Mouse (Mus musculus) hindbrain, postnatal 0 days (tissue): ENCODE measurements around the gene Olfr373. TPM values are rescaled to one million over a fixed set of nuclear protein-coding genes. Genes with fewer than 3 reads are reported as not detected.

Source experiments
- ATAC-seq: fragments of 200-750 bp; cut with Nextera tagmentation; 2 replicates; pipeline ENCODE4 v1.8.0; 2017; ENCODE audit warnings: mild to moderate bottlenecking, moderate TSS enrichment, moderate library complexity
- DNase-seq: peaks from one replicate; pipeline ENCODE4 v3.0.0-alpha.2; 2015; ENCODE audit warnings: low spot score
- H3K27ac ChIP-seq: fragments of 300-500 bp; sonication (generic); 2 replicates; pipeline ENCODE4 v1.5.1; 2014; ENCODE audit warnings: mild to moderate bottlenecking
- H3K27me3 ChIP-seq: fragments of 300-500 bp; sonication (generic); 2 replicates; pipeline ENCODE4 v1.6.1; 2014; ENCODE audit warnings: low read length, mixed read lengths; ENCODE audit not compliant: insufficient read depth
- H3K36me3 ChIP-seq: fragments of 300-500 bp; sonication (generic); 2 replicates; pipeline ENCODE4 v1.6.1; 2014; ENCODE audit warnings: low read length, mixed read lengths; ENCODE audit not compliant: insufficient read depth
- H3K4me1 ChIP-seq: fragments of 300-500 bp; sonication (generic); 2 replicates; pipeline ENCODE4 v1.6.1; 2014; ENCODE audit warnings: antibody characterized with exemption, low read length, mixed read lengths; ENCODE audit not compliant: insufficient read depth
- H3K4me2 ChIP-seq: fragments of 300-500 bp; sonication (generic); 2 replicates; pipeline ENCODE4 v1.6.1; 2014; ENCODE audit warnings: low read depth, mild to moderate bottlenecking, low read length, moderate library complexity, mixed read lengths
- H3K4me3 ChIP-seq: fragments of 300-500 bp; sonication (generic); 2 replicates; pipeline ENCODE4 v1.5.1; 2014; ENCODE audit warnings: low read length
- H3K9ac ChIP-seq: fragments of 300-500 bp; sonication (generic); replicated peaks from 2 replicates; pipeline ENCODE4 v1.6.1; 2014; ENCODE audit warnings: mild to moderate bottlenecking, low read length, moderate library complexity, mixed read lengths
- H3K9me3 ChIP-seq: fragments of 300-500 bp; sonication (generic); 2 replicates; pipeline ENCODE4 v1.6.1; 2016; ENCODE audit warnings: low read length, mixed read lengths
- CTCF ChIP-seq: IDR thresholded peaks from 2 replicates; pipeline ENCODE4 v1.5.1; 2016; ENCODE audit warnings: antibody characterized with exemption, control low read depth, low read depth
- WGBS: fragments of 180-500 bp; shearing (Covaris S2); extraction: QIAGEN DNeasy Blood & Tissue Kit; methylation state at CpG from one replicate; pipeline ENCODE4 v1.1.7; 2014; 5-methylcytosine and 5-hydroxymethylcytosine counted together
- polyA plus RNA-seq: library from polyadenylated mRNA; unstranded; fragments of >200 nt; fragmentation: Nextera tagmentation; extraction: Ambion mirVana; gene quantifications from 2 replicates; pipeline ENCODE4 v1.2.1, GENCODE M21; 2015
- total RNA-seq: library from RNA; depleted of rRNA; stranded (reverse); fragments of >200 nt; gene quantifications from 2 replicates; pipeline ENCODE4 v1.2.3, GENCODE M21; 2014; rRNA removed

The Olfr373 gene
- total and polyA plus RNA-seq, 2 experiments from 2014 or later, result 0.04 TPM; not detected in 1

DNA sequence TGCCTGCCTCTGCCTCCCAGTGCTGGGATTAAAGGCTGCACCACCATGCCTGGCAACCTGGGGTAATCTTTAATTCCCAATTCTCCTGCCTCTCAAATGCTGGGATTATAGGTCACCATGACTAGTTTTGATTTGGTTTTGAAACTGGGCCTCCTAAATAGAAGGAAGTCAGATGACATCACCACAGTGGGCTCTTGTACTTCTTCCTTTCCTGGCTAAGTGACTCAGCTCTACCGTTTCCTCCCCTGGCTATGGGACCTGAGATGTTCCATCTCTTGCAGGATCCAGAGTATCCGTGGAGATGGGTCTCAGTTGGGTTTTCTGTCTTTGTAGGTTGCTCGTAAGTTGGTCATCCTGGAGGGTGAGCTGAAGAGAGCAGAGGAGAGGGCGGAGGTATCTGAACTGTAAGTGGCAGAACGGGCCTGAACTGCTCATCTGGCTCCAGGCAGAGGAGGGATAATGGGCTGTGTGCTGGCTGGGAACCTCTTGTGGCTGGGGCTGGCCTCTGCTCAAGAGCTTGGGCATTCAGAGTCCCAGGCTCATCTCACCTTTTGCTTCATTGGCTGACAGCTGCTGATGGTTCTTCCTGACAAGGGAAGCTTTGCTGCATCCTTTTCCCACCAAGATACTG, 61.5 kb downstream of the Olfr373 start:
- H3K4me2 ChIP-seq, result no peak overlapping the region
- H3K4me1 ChIP-seq, result no peaks in the 10 kb centered on the region
- H3K4me3 ChIP-seq, result no peak overlapping the region
- ATAC-seq (no peak), DNase-seq (no peak)
- no peaks in the 10 kb centered on the region for H3K9me3 ChIP-seq
- no peak overlapping the region for H3K9ac ChIP-seq
- TF ChIP-seq CTCF, result no peak
- no peak overlapping the region for H3K27ac ChIP-seq
- peaks cover 60% of the 10 kb centered on the region for H3K36me3 ChIP-seq
- 97% methylated on average over 5 of the region's 5 CpGs for WGBS
- no peaks in the 10 kb centered on the region for H3K27me3 ChIP-seq

DNA sequence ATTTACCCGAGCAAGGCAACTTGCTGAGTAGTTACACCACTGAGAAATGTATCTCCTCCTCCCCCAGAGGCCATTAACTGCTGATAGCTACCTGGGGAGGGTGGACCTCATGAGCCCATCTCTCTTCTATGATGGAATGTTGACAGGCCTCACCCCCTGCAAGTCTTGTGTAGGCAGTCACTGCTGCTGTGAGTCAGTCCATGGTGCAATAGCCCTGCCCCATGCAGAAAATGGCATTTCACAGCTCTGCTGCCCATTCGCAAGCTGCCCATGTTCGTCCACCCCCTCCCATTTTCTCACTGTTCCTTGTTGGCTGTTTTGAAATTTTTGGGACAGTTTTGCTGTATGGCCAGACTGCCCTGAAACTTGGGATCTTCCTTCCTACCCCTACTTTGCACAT, 62.5 kb downstream of the Olfr373 start:
- no peak overlapping the region for H3K27ac ChIP-seq
- ATAC-seq (no peak), DNase-seq (no peak)
- no peaks in the 10 kb centered on the region for H3K27me3 ChIP-seq
- WGBS, result 89% methylated on average over 3 of the region's 3 CpGs
- H3K4me2 ChIP-seq, result no peak overlapping the region
- H3K4me3 ChIP-seq, result no peak overlapping the region
- H3K36me3 ChIP-seq, result peaks cover 65% of the 10 kb centered on the region
- no peaks in the 10 kb centered on the region for H3K9me3 ChIP-seq
- no peak for TF ChIP-seq CTCF
- no peaks in the 10 kb centered on the region for H3K4me1 ChIP-seq
- H3K9ac ChIP-seq, result no peak overlapping the region

DNA sequence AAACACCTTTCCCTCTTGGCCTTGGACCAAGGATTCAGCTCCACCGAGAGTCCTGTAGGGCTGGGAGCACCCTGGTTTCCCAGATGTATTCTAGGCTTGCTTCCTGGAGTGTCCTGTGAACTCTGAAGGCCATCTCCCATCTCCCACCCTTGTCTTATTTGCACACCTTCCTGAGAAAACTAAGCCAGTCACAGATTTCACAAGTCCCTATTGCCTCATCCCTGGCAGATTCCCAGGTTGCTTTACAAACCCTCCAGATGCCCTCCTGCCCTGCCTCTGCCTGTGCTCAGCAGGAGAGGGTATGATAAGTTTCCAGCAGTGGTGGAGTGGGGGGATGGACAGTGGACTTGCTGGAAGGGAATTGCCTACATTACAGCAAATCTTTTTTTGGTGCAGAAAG, 63.1 kb downstream of the Olfr373 start:
- DNase-seq, result no peak
- Histone ChIP-seq H3K4me3 (no peak overlapping the region), H3K4me1 (no peaks in the 10 kb centered on the region), H3K27ac (no peak overlapping the region), H3K9ac (no peak overlapping the region), H3K27me3 (no peaks in the 10 kb centered on the region), H3K36me3 (peaks cover 64% of the 10 kb centered on the region), H3K9me3 (no peaks in the 10 kb centered on the region), H3K4me2 (no peak overlapping the region)
- TF ChIP-seq CTCF, result no peak
- 60% methylated on average over 1 of the region's 1 CpGs for WGBS
- ATAC-seq, result no peak

DNA sequence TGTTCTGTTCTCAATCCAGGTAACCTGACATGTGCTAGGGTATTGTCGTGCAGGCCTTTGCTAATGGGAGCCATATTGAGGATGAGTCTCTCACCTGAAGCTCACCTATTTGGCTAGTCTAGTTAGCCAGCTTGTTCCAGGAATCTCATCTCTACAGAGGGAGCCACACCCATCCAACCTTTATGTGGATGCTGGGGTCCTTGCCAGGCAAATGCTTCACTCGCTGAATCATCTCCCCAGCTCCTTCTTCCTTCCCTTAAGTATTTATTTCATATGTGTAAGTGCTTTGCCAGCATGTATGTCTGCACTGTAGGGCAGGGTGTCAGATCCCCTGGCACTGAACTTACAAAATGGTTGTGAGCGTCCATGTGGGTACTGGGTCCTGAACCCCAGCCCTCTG, 63.6 kb downstream of the Olfr373 start:
- Histone ChIP-seq H3K27ac (no peak overlapping the region), H3K9me3 (no peaks in the 10 kb centered on the region), H3K4me3 (no peak overlapping the region), H3K4me1 (no peaks in the 10 kb centered on the region), H3K27me3 (no peaks in the 10 kb centered on the region), H3K36me3 (peaks cover 64% of the 10 kb centered on the region), H3K4me2 (no peak overlapping the region), H3K9ac (no peak overlapping the region)
- TF ChIP-seq CTCF, result no peak
- ATAC-seq (no peak), DNase-seq (no peak)
- 94% methylated on average over 3 of the region's 3 CpGs for WGBS

DNA sequence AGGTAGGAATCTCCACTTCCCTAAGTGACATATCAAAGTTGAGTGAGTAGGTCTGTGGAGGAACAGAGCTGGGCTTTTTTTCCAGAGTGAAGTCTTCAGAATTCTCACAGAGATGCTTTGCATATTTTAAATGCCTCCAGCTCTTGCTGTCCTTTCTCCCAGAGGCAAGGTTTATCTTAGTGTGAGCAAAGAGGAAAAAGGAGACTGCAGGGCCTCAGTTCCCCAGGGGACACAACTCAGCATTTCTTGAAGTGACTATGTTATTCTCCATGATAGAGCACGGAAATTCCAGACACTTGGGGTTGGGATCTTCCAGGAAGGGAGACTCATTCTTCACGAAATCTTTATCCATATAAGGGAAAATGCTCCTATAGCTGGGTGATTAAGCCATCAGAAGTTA, 64.3 kb downstream of the Olfr373 start:
- ATAC-seq, result no peak
- WGBS, result 84% methylated on average over 2 of the region's 2 CpGs
- no peak overlapping the region for H3K9ac ChIP-seq

DNA sequence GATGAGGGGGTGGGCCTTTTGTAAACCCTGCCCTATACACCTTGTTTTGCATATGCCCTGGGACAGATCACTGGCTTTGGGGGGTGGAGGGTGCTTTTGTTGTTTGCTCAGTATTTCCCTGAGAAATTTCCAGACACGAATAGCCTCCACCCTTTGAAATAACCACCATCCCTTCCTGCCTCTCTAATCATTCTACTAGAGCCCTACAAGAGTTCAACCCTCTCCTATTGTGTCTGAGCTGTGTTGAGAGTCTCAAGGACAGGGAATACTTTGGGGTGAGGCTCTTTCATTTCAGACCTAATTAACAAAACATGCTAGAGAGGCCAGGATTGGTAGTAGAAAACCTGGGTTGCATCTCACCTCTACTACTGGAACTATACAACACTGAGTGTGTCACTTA, 66.1 kb downstream of the Olfr373 start:
- H3K9me3 ChIP-seq, result no peaks in the 10 kb centered on the region
- no peak overlapping the region for H3K9ac ChIP-seq
- DNase-seq (no peak), ATAC-seq (no peak)
- peaks cover 50% of the 10 kb centered on the region for H3K36me3 ChIP-seq
- no peak overlapping the region for H3K4me3 ChIP-seq
- H3K4me2 ChIP-seq, result no peak overlapping the region
- no peak for TF ChIP-seq CTCF
- H3K27ac ChIP-seq, result no peak overlapping the region
- no peaks in the 10 kb centered on the region for H3K4me1 ChIP-seq
- no peaks in the 10 kb centered on the region for H3K27me3 ChIP-seq
- 96% methylated on average over 1 of the region's 1 CpGs for WGBS

More for the DNA sequence above, 64.3 kb downstream of the Olfr373 start:
- H3K27ac ChIP-seq, result no peak overlapping the region
- H3K4me1 ChIP-seq, result no peaks in the 10 kb centered on the region
- H3K4me3 ChIP-seq, result no peak overlapping the region
- no peak for DNase-seq
- H3K36me3 ChIP-seq, result peaks cover 61% of the 10 kb centered on the region
- H3K4me2 ChIP-seq, result no peak overlapping the region
- no peaks in the 10 kb centered on the region for H3K9me3 ChIP-seq
- H3K27me3 ChIP-seq, result no peaks in the 10 kb centered on the region
- TF ChIP-seq CTCF, result no peak

DNA sequence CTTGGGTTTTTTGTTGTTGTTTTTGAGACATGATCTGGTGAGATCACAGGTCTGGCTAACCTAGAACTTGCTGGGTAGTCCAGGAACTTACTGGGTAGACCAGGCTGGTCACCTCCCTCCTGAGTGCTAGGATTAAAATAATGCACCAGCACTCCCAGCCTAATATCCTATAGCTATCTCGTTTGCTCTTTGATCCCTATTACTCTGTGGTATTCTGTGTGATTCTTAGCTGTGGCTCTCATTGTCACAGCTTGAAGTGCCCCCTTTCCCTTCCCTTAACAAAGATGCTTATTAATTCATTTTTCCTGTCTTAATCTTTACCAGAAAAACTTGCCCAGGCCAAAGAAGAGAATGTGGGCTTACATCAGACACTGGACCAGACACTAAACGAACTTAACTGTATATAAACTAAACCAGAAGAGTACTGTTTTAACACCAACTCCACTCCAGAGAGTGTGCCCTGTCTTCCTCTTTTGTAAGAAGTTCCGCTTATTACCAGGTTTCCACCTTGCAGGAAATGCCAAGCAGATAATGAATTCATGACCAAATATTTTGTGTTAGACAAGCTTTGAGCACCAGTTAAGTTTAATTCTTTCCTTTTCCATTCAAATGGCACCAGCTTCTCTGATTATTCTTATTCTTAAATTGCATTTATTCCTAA, 68.6 kb downstream of the Olfr373 start:
- no peak for TF ChIP-seq CTCF
- ATAC-seq, result no peak
- H3K9ac ChIP-seq, result no peak overlapping the region
- H3K4me2 ChIP-seq, result no peak overlapping the region
- WGBS, result 90% methylated on average over 3 of the region's 3 CpGs
- no peaks in the 10 kb centered on the region for H3K27me3 ChIP-seq
- H3K36me3 ChIP-seq, result peaks cover 31% of the 10 kb centered on the region
- no peaks in the 10 kb centered on the region for H3K4me1 ChIP-seq
- DNase-seq, result no peak
- no peak overlapping the region for H3K27ac ChIP-seq
- H3K4me3 ChIP-seq, result no peak overlapping the region
- H3K9me3 ChIP-seq, result no peaks in the 10 kb centered on the region

Other genes starting within 250 kb of the Olfr373 start
- gene Zfp709, start 201.2 kb upstream of the Olfr373 start, total RNA-seq, result 3.7 and 4.2 TPM in 2 replicates
- gene Zfp709, start 201.2 kb upstream of the Olfr373 start, polyA plus RNA-seq, result 4.3 and 6.3 TPM in 2 replicates
- gene Zfp882, start 174.6 kb upstream of the Olfr373 start, total RNA-seq, result 7.9 and 11.5 TPM in 2 replicates
- gene Zfp882, start 174.6 kb upstream of the Olfr373 start, polyA plus RNA-seq, result 7.4 and 7.9 TPM in 2 replicates
- gene Zfp617, start 174.5 kb upstream of the Olfr373 start, total RNA-seq, result 15.9 and 18.0 TPM in 2 replicates
- 21.8 and 24.4 TPM in 2 replicates for gene Zfp617, start 174.5 kb upstream of the Olfr373 start, polyA plus RNA-seq
- gene Zfp961, start 132.1 kb upstream of the Olfr373 start, total RNA-seq, result 23.8 and 24.8 TPM in 2 replicates
- gene Zfp961, start 132.1 kb upstream of the Olfr373 start, polyA plus RNA-seq, result 11.0 and 14.6 TPM in 2 replicates
- not detected in 2 replicates for gene Cyp4f18, start 73.6 kb upstream of the Olfr373 start, total RNA-seq
- 0.46 and 0.78 TPM in 2 replicates for gene Cyp4f18, start 73.6 kb upstream of the Olfr373 start, polyA plus RNA-seq
- not detected in 2 replicates for gene Olfr372, start 42.0 kb upstream of the Olfr373 start, total RNA-seq
- not detected in 2 replicates for gene Olfr372, start 42.0 kb upstream of the Olfr373 start, polyA plus RNA-seq
- not detected in 2 replicates for gene Olfr374, start 23.9 kb downstream of the Olfr373 start, total RNA-seq
- gene Olfr374, start 23.9 kb downstream of the Olfr373 start, polyA plus RNA-seq, result not detected in 2 replicates
- 76.2 and 83.2 TPM in 2 replicates for gene Tpm4, start 51.8 kb downstream of the Olfr373 start, total RNA-seq
- gene Tpm4, start 51.8 kb downstream of the Olfr373 start, polyA plus RNA-seq, result 124 and 127 TPM in 2 replicates
- gene Rab8a, start 78.0 kb downstream of the Olfr373 start, total RNA-seq, result 26.6 and 29.5 TPM in 2 replicates
- gene Rab8a, start 78.0 kb downstream of the Olfr373 start, polyA plus RNA-seq, result 64.8 and 71.5 TPM in 2 replicates
- gene Hsh2d, start 106.5 kb downstream of the Olfr373 start, total RNA-seq, result not detected in 2 replicates
- gene Hsh2d, start 106.5 kb downstream of the Olfr373 start, polyA plus RNA-seq, result 0.14 TPM in 1 of 2 replicates, not detected in the other
- not detected in 2 replicates for gene Cib3, start 129.7 kb downstream of the Olfr373 start, total RNA-seq
- gene Cib3, start 129.7 kb downstream of the Olfr373 start, polyA plus RNA-seq, result not detected in 2 replicates
- not detected in 2 replicates for gene Gm11034, start 130.5 kb downstream of the Olfr373 start, total RNA-seq
- not detected in 2 replicates for gene Gm11034, start 130.5 kb downstream of the Olfr373 start, polyA plus RNA-seq
- 90.0 and 94.7 TPM in 2 replicates for gene Fam32a, start 136.6 kb downstream of the Olfr373 start, total RNA-seq
- 78.9 and 83.2 TPM in 2 replicates for gene Fam32a, start 136.6 kb downstream of the Olfr373 start, polyA plus RNA-seq
- gene Ap1m1, start 156.8 kb downstream of the Olfr373 start, total RNA-seq, result 76.8 and 81.3 TPM in 2 replicates
- gene Ap1m1, start 156.8 kb downstream of the Olfr373 start, polyA plus RNA-seq, result 197 and 216 TPM in 2 replicates
- gene Gm10282, start 222.1 kb downstream of the Olfr373 start, total RNA-seq, result 0.36 and 1.5 TPM in 2 replicates
- gene Gm10282, start 222.1 kb downstream of the Olfr373 start, polyA plus RNA-seq, result 11.7 and 12.3 TPM in 2 replicates
- gene Klf2, start 235.9 kb downstream of the Olfr373 start, total RNA-seq, result 4.3 and 8.2 TPM in 2 replicates
- gene Klf2, start 235.9 kb downstream of the Olfr373 start, polyA plus RNA-seq, result 8.8 and 9.9 TPM in 2 replicates